Mouse (Mus musculus) forebrain, postnatal 0 days (tissue): ENCODE data around the gene Gpr157. TPM values are rescaled to one million over a fixed set of nuclear protein-coding genes. Genes with fewer than 3 reads are reported as not detected.

Experiments
- ATAC-seq: fragments of 200-750 bp; cut with Nextera tagmentation; 2 replicates; pipeline ENCODE4 v1.8.0; 2017; ENCODE audit warnings: mild to moderate bottlenecking, moderate library complexity
- DNase-seq: peaks from one replicate; pipeline ENCODE4 v3.0.0-alpha.2; 2015
- H3K27ac ChIP-seq: fragments of 300-500 bp; sonication (generic); 2 replicates; pipeline ENCODE4 v1.5.1; 2014; ENCODE audit warnings: low read depth, mild to moderate bottlenecking, antibody characterized with exemption, low read length, moderate library complexity, mixed read lengths
- H3K27me3 ChIP-seq: fragments of 300-500 bp; sonication (generic); 2 replicates; pipeline ENCODE4 v1.6.1; 2014; ENCODE audit warnings: mild to moderate bottlenecking, low read length, mixed read lengths; ENCODE audit not compliant: insufficient read depth
- H3K36me3 ChIP-seq: fragments of 300-500 bp; sonication (generic); 2 replicates; pipeline ENCODE4 v1.6.1; 2014; ENCODE audit warnings: mild to moderate bottlenecking, moderate library complexity; ENCODE audit not compliant: insufficient read depth
- H3K4me1 ChIP-seq: fragments of 300-500 bp; sonication (generic); 2 replicates; pipeline ENCODE4 v1.6.1; 2014; ENCODE audit warnings: antibody characterized with exemption; ENCODE audit not compliant: insufficient read depth
- H3K4me2 ChIP-seq: fragments of 300-500 bp; sonication (generic); 2 replicates; pipeline ENCODE4 v1.6.1; 2014; ENCODE audit warnings: low read depth, mild to moderate bottlenecking, moderate library complexity
- H3K4me3 ChIP-seq: fragments of 300-500 bp; sonication (generic); 2 replicates; pipeline ENCODE4 v1.5.1; 2014; ENCODE audit warnings: low read depth, low read length, mixed read lengths
- H3K9ac ChIP-seq: fragments of 300-500 bp; sonication (generic); 2 replicates; pipeline ENCODE4 v1.6.1; 2014; ENCODE audit warnings: mild to moderate bottlenecking
- H3K9me3 ChIP-seq: fragments of 300-500 bp; sonication (generic); 2 replicates; pipeline ENCODE4 v1.6.1; 2016; ENCODE audit warnings: low read length
- CTCF ChIP-seq: sonication (generic); IDR thresholded peaks from 2 replicates; pipeline ENCODE4 v1.5.1; 2016; ENCODE audit warnings: antibody characterized with exemption, control low read depth, low read depth
- WGBS: fragments of 180-500 bp; shearing (Covaris S2); extraction: QIAGEN DNeasy Blood & Tissue Kit; methylation state at CpG from one replicate; pipeline ENCODE4 v1.1.7; 2014; 5-methylcytosine and 5-hydroxymethylcytosine counted together
- microRNA counts: library from miRNA; unstranded; fragments of <30 nt; microRNA quantifications from one replicate; lab custom pipeline; 2015
- microRNA-seq, 2 experiments: library from miRNA; unstranded; fragments of <30 nt; microRNA quantifications; one replicate each; pipeline ENCODE4; 2016
- polyA plus RNA-seq: library from polyadenylated mRNA; unstranded; fragments of >200 nt; fragmentation: Nextera tagmentation; extraction: Ambion mirVana; gene quantifications from 2 replicates; pipeline ENCODE4 v1.2.1, GENCODE M21; 2015
- total RNA-seq: library from RNA; depleted of rRNA; stranded (reverse); fragments of >200 nt; gene quantifications from 2 replicates; pipeline ENCODE4 v1.2.3, GENCODE M21; 2014; rRNA removed

Gene Gpr157
- total and polyA plus RNA-seq, 2 experiments from 2014 or later, result 0.31 to 1.8 TPM

DNA sequence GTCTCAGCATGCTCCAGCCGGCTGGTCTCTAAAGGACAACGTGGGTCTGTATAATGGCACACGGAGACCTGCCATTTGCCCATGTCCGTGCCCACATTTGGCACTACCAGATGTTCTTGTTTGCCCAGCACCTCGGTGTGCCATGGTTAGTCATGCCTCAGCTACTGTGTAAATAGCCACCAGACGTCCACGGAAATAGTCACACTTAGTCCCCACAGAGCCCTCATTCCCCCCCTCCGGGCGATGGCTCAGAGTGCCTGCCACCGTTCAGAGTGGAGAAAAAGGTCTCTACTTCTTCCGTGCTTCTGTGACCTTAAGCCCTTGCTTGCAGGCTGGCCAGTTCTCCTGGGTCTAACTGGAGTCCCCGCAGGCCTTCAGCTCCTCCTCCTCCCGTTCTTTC lies 51.9 kb downstream of the Gpr157 start:
- no peaks in the 10 kb centered on the region for H3K4me1 ChIP-seq
- no peak overlapping the region for H3K4me2 ChIP-seq
- no peaks in the 10 kb centered on the region for H3K27me3 ChIP-seq
- H3K9ac ChIP-seq, result no peak overlapping the region
- H3K27ac ChIP-seq, result no peak overlapping the region
- TF ChIP-seq CTCF, result no peak
- 74% methylated on average over 13 of the region's 13 CpGs for WGBS
- no peak overlapping the region for H3K4me3 ChIP-seq
- no peaks in the 10 kb centered on the region for H3K9me3 ChIP-seq
- ATAC-seq (no peak), DNase-seq (no peak)
- H3K36me3 ChIP-seq, result no peaks in the 10 kb centered on the region

DNA sequence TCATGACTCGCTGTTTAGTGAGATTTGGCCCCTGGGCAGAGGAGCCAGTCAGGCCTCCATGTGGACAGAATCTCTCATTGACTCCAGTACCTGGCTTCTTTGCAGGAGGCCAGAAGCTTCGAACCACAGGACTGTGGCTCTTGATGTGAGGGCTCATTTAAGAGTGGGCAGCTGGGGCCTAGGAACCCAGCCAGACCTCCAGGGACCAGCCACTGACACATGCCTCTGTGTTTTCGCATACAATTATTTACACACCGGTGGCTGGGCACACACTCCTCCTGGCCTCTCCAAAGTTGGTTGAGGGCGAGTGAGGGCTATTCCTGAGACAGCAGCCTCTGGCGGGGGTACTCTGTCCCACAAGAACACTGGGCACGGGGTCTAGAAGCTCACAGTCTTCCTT lies 53.2 kb downstream of the Gpr157 start:
- TF ChIP-seq CTCF, result no peak
- Histone ChIP-seq H3K36me3 (no peaks in the 10 kb centered on the region), H3K27me3 (no peaks in the 10 kb centered on the region), H3K9me3 (no peaks in the 10 kb centered on the region), H3K4me1 (no peaks in the 10 kb centered on the region), H3K4me2 (no peak overlapping the region), H3K9ac (no peak overlapping the region), H3K27ac (no peak overlapping the region), H3K4me3 (no peak overlapping the region)
- ATAC-seq (no peak), DNase-seq (no peak)
- 69% methylated on average over 7 of the region's 7 CpGs for WGBS

DNA sequence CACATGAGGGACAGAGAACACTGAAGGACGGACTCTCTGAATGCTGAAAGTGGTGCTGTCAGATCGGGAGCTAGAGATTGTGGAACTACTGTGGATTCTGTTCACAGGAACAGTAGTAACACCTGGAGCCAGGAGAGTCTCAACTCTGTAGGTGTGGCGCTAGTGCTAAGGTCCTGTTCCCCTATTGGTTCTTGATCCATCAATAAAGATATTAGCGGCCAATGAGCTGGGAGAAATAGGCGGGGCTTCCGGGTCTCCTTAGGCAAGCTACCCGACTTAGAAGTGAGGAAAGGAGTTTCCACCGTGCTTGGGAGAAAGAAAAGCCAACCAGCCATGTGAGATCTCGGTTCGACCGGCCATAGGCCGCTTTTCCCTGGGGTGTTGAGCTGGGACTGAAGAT lies 57.1 kb downstream of the Gpr157 start:
- H3K4me3 ChIP-seq, result no peak overlapping the region
- no peaks in the 10 kb centered on the region for H3K4me1 ChIP-seq
- no peaks in the 10 kb centered on the region for H3K9me3 ChIP-seq
- H3K9ac ChIP-seq, result no peak overlapping the region
- H3K4me2 ChIP-seq, result no peak overlapping the region
- 22% methylated on average over 12 of the region's 12 CpGs for WGBS
- H3K27ac ChIP-seq, result no peak overlapping the region
- H3K36me3 ChIP-seq, result no peaks in the 10 kb centered on the region
- TF ChIP-seq CTCF, result no peak
- no peak for ATAC-seq
- no peaks in the 10 kb centered on the region for H3K27me3 ChIP-seq
- DNase-seq, result no peak

DNA sequence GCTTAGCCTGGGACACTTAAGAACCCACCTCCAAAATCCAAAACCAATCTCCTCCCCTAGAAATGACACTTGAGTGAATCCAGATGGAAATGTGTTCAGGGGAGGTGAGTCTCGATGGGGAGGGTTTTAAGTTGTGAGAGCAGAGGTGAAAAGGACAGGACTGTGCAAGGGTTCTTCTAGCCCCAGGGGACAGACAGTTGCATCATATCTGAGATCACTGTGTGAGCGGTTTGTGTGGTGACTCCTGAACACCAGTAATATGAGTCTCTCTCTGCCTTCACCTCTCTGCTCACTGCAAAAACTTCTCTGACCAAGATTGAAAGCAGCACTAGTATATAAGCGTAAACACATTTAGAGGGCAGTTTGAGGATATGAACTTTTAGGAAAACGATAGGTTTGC lies 59.1 kb downstream of the Gpr157 start:
- ATAC-seq (no peak), DNase-seq (no peak)
- H3K9ac ChIP-seq, result no peak overlapping the region
- no peak for TF ChIP-seq CTCF
- H3K4me1 ChIP-seq, result no peaks in the 10 kb centered on the region
- no peak overlapping the region for H3K27ac ChIP-seq
- H3K27me3 ChIP-seq, result no peaks in the 10 kb centered on the region
- H3K4me2 ChIP-seq, result no peak overlapping the region
- no peak overlapping the region for H3K4me3 ChIP-seq
- H3K9me3 ChIP-seq, result no peaks in the 10 kb centered on the region
- no peaks in the 10 kb centered on the region for H3K36me3 ChIP-seq
- WGBS, result 91% methylated on average over 4 of the region's 4 CpGs

DNA sequence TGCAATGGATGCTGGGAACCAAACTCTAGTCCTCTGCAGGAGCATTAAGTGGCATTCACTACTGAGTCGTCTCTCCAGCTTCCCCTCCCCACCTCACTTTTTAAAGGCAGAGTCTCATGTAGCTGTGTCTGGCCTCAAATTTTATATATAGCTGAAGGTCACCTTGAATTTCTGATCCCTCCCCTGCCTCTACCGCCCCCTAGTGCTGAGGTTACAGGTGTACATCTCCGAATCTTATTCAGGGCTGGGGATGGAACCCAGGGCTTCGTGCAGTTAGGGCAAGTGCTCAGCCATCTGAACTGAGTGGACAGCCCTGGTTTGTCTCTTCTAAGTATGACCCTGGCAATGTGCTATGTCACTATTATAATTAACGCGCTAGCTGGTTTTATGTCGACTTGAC lies 63.9 kb downstream of the Gpr157 start:
- Histone ChIP-seq H3K4me3 (no peak overlapping the region), H3K9me3 (no peaks in the 10 kb centered on the region), H3K4me1 (no peaks in the 10 kb centered on the region), H3K27me3 (no peaks in the 10 kb centered on the region), H3K4me2 (no peak overlapping the region), H3K9ac (no peak overlapping the region), H3K27ac (no peak overlapping the region), H3K36me3 (no peaks in the 10 kb centered on the region)
- 84% methylated on average over 7 of the region's 7 CpGs for WGBS
- TF ChIP-seq CTCF, result no peak
- no peak for DNase-seq
- ATAC-seq, result no peak

DNA sequence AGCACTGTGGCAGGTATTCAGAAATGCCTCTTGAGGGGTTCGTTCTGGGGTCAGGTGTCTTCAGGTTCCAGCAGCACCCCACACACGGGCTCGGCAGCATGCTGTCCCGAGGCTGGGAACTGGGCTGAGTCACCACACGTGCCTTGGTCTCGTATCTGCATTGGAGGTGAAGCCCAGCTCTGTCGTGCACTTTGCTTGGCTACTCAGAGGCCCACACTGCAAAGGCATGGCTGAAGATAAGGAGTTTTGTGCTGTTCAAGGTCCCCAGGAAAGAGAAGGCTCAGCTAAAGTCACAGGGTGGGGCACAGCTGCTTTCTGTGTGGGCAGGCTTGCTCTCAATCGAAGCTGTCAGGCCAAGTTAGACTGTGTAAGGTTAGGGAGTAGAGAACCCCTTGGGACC lies 65.3 kb downstream of the Gpr157 start:
- Histone ChIP-seq H3K4me3 (no peak overlapping the region), H3K27me3 (no peaks in the 10 kb centered on the region), H3K27ac (no peak overlapping the region), H3K4me2 (no peak overlapping the region), H3K9ac (no peak overlapping the region), H3K9me3 (no peaks in the 10 kb centered on the region), H3K4me1 (no peaks in the 10 kb centered on the region), H3K36me3 (no peaks in the 10 kb centered on the region)
- no peak for DNase-seq
- no peak for TF ChIP-seq CTCF
- ATAC-seq, result no peak
- WGBS, result 89% methylated on average over 8 of the region's 8 CpGs

DNA sequence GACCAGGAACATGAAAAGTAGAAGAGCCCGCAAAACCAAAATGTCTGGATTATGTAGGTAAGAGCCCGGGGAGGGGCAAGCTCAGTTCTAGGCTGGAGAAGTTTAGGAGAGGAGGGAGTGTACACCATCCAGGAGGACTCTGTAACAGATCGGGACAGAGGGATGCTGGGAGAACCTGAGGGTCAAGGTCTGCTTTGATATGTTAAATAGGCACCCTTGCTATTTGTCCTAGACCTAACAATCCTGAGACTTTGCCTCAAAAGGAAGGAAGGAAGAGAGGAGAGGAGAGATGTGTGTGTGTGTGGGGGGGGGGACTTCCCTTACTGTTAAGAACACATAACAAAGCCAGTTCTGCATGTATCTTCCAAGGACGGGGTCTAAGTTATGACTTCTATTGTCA lies 68.1 kb downstream of the Gpr157 start:
- WGBS, result 84% methylated on average over 4 of the region's 4 CpGs
- Histone ChIP-seq H3K4me2 (no peak overlapping the region), H3K27ac (no peak overlapping the region), H3K36me3 (no peaks in the 10 kb centered on the region), H3K4me3 (no peak overlapping the region), H3K9me3 (no peaks in the 10 kb centered on the region), H3K27me3 (no peaks in the 10 kb centered on the region), H3K4me1 (no peaks in the 10 kb centered on the region), H3K9ac (no peak overlapping the region)
- no peak for DNase-seq
- ATAC-seq, result no peak
- no peak for TF ChIP-seq CTCF

MicroRNA genes within 50 kb of the gene (microRNA counts, 519-probe panel; counts per million panel counts)
- not detected for microRNA mmu-miR-34a (lab: Ali Mortazavi, UCI)

Small RNAs within 50 kb of the gene (microRNA-seq; reads per million reads assigned to microRNA genes)
- gene Mir34a, result 75.2 to 81.5 reads per million in 2 experiments

Other genes with a start within 250 kb of the Gpr157 start
- gene Spsb1, start 132.3 kb upstream of the Gpr157 start, total RNA-seq, result 7.1 and 7.3 TPM in 2 replicates
- gene Spsb1, start 132.3 kb upstream of the Gpr157 start, polyA plus RNA-seq, result 5.8 and 6.2 TPM in 2 replicates
- 6.5 and 8.4 TPM in 2 replicates for gene H6pd, start 78.3 kb upstream of the Gpr157 start, total RNA-seq
- gene H6pd, start 78.3 kb upstream of the Gpr157 start, polyA plus RNA-seq, result 1.7 and 3.1 TPM in 2 replicates
- gene Slc2a5, start 31.9 kb downstream of the Gpr157 start, total RNA-seq, result 1.8 and 3.4 TPM in 2 replicates
- gene Slc2a5, start 31.9 kb downstream of the Gpr157 start, polyA plus RNA-seq, result 1.4 and 3.2 TPM in 2 replicates
- gene Slc2a7, start 61.6 kb downstream of the Gpr157 start, total RNA-seq, result not detected in 2 replicates
- gene Slc2a7, start 61.6 kb downstream of the Gpr157 start, polyA plus RNA-seq, result not detected in 2 replicates
- not detected in 2 replicates for gene Car6, start 114.0 kb downstream of the Gpr157 start, total RNA-seq
- not detected in 2 replicates for gene Car6, start 114.0 kb downstream of the Gpr157 start, polyA plus RNA-seq
- 283 and 328 TPM in 2 replicates for gene Eno1, start 149.4 kb downstream of the Gpr157 start, total RNA-seq
- 856 and 963 TPM in 2 replicates for gene Eno1, start 149.4 kb downstream of the Gpr157 start, polyA plus RNA-seq
- gene Rere, start 194.3 kb downstream of the Gpr157 start, total RNA-seq, result 30.5 and 31.3 TPM in 2 replicates
- 14.8 and 18.9 TPM in 2 replicates for gene Rere, start 194.3 kb downstream of the Gpr157 start, polyA plus RNA-seq